Mouse (Mus musculus): ENCODE measurements at regions not wholly inside any gene's neighbourhood (a gene's known extent, or its start where the extent isn't known, plus 50 kb on each side); places are given as distances from the start of the nearest gene placed in this dataset.

- TF ChIP-seq CTCF (IDR thresholded peaks at IDR 0.05; ENCODE audit: control insufficient read depth, insufficient read depth, low read length), result no peak
- no peak for TF ChIP-seq POLR2A (IDR thresholded peaks at IDR 0.05; ENCODE audit: borderline replicate concordance, control insufficient read depth, low read depth, low read length)
Measured at GRCm38 (mm10) chr1:133547541-133547940, 62.5 kb downstream of the Snrpe start.
